ENCODE assay signal across 8 mouse cellular contexts in genomic region chr13:111771232-111771631, GRCm38 (mm10). TPM values are rescaled to one million over a fixed set of nuclear protein-coding genes. Genes with fewer than 3 reads are reported as not detected.
A peak's percentile ranks its signal among the peaks of the same experiment; 100 is the strongest.
DNase-seq lines count a peak whose midpoint lies in the region; ATAC-seq lines count a peak whose summit lies in the region.

No protein-coding gene starts in this region.

- WGBS in forebrain, embryonic 13.5 days, result 60% methylated on average over 7 of the region's 7 CpGs
- 59% methylated on average over 7 of the region's 7 CpGs for WGBS in intestine, embryonic 16.5 days
- 53% methylated on average over 7 of the region's 7 CpGs for WGBS in liver, embryonic 13.5 days (ENCODE audit: insufficient replicate concordance)
- 60% methylated on average over 7 of the region's 7 CpGs for WGBS in neural tube, embryonic 13.5 days

- H3K36me3 ChIP-seq in forebrain, embryonic 13.5 days (ENCODE audit: poor library complexity, severe bottlenecking), result peaks cover 58% of the 10 kb centered on the region
- peaks cover 42% of the 10 kb centered on the region for H3K36me3 ChIP-seq in intestine, embryonic 16.5 days (ENCODE audit: control insufficient read depth, insufficient read depth, low read length)
- H3K36me3 ChIP-seq in liver, embryonic 13.5 days, result peaks cover 96% of the 10 kb centered on the region
- H3K36me3 ChIP-seq in neural tube, embryonic 13.5 days, result peaks cover 77% of the 10 kb centered on the region

- H3K27me3 ChIP-seq in forebrain, embryonic 13.5 days, result no peaks in the 10 kb centered on the region
- no peaks in the 10 kb centered on the region for H3K27me3 ChIP-seq in intestine, embryonic 16.5 days (replicated peaks; ENCODE audit: control insufficient read depth, insufficient read depth, low read length)
- no peaks in the 10 kb centered on the region for H3K27me3 ChIP-seq in liver, embryonic 13.5 days
- no peaks in the 10 kb centered on the region for H3K27me3 ChIP-seq in neural tube, embryonic 13.5 days

- H3K4me1 ChIP-seq in forebrain, embryonic 13.5 days, result no peaks in the 10 kb centered on the region
- H3K4me1 ChIP-seq in intestine, embryonic 16.5 days (ENCODE audit: control insufficient read depth, insufficient read depth, low read length), result no peaks in the 10 kb centered on the region
- peaks cover 3% of the 10 kb centered on the region; the same call in 1 of the 2 replicates for H3K4me1 ChIP-seq in liver, embryonic 13.5 days (replicated peaks)
- no peaks in the 10 kb centered on the region for H3K4me1 ChIP-seq in neural tube, embryonic 13.5 days (replicated peaks)

- H3K27ac ChIP-seq in forebrain, embryonic 13.5 days, result no peak overlapping the region
- H3K27ac ChIP-seq in intestine, embryonic 16.5 days (ENCODE audit: low read length), result no peak overlapping the region
- H3K27ac ChIP-seq in liver, embryonic 13.5 days, result no peak overlapping the region
- H3K27ac ChIP-seq in neural tube, embryonic 13.5 days (replicated peaks), result no peak overlapping the region

- H3K9me3 ChIP-seq in forebrain, embryonic 13.5 days (replicated peaks), result no peaks in the 10 kb centered on the region
- no peaks in the 10 kb centered on the region for H3K9me3 ChIP-seq in intestine, embryonic 16.5 days (ENCODE audit: control insufficient read depth, low read length)
- no peaks in the 10 kb centered on the region for H3K9me3 ChIP-seq in liver, embryonic 13.5 days (replicated peaks)
- no peaks in the 10 kb centered on the region for H3K9me3 ChIP-seq in neural tube, embryonic 13.5 days

- H3K9ac ChIP-seq in forebrain, embryonic 13.5 days, result no peak overlapping the region
- no peak overlapping the region for H3K9ac ChIP-seq in intestine, embryonic 16.5 days (ENCODE audit: low read depth, low read length)
- no peak overlapping the region for H3K9ac ChIP-seq in liver, embryonic 13.5 days
- H3K9ac ChIP-seq in neural tube, embryonic 13.5 days, result no peak overlapping the region

- ATAC-seq in forebrain, embryonic 13.5 days, result peak; percentile 83
- peak; percentile 72 for ATAC-seq in intestine, embryonic 16.5 days
- ATAC-seq in liver, embryonic 13.5 days (ENCODE audit: low read depth), result peak; percentile 68
- peak; percentile 86 for ATAC-seq in neural tube, embryonic 13.5 days (ENCODE audit: low read depth)

- H3K4me2 ChIP-seq in forebrain, embryonic 13.5 days, result no peak overlapping the region
- no peak overlapping the region for H3K4me2 ChIP-seq in intestine, embryonic 16.5 days (ENCODE audit: low read depth, low read length)
- H3K4me2 ChIP-seq in liver, embryonic 13.5 days, result no peak overlapping the region
- no peak overlapping the region for H3K4me2 ChIP-seq in neural tube, embryonic 13.5 days

- DNase-seq in urinary bladder, postnatal 36 days (ENCODE audit: low spot score in 2 of 2), result peak; percentile 28 to 35
- no peak for DNase-seq in urinary bladder, postnatal 10 days (ENCODE audit: low spot score)
- DNase-seq in c-Kit-positive CD71-negative TER-119-negative erythroid progenitor cells, embryonic 14.5 days (ENCODE audit: low read depth), result peak; percentile 29
- no peak for DNase-seq in liver, embryonic 13.5 days
- no peak for DNase-seq in ovary, postnatal 14 days (ENCODE audit: low spot score)

- no peak overlapping the region for H3K4me3 ChIP-seq in forebrain, embryonic 13.5 days
- no peak overlapping the region for H3K4me3 ChIP-seq in intestine, embryonic 16.5 days (ENCODE audit: low read length)
- H3K4me3 ChIP-seq in liver, embryonic 13.5 days (replicated peaks), result no peak overlapping the region
- no peak overlapping the region for H3K4me3 ChIP-seq in neural tube, embryonic 13.5 days

RNA-seq across cellular contexts. Expression of gene Map3k1, which starts 37.6 kb away (rescaled TPM):
- polyA plus RNA-seq in forebrain, embryonic 13.5 days (2015; fragmentation: Nextera tagmentation; extraction: Ambion mirVana), result 11.1 and 11.8 TPM in 2 replicates
- 20.5 and 21.8 TPM in 2 replicates for polyA plus RNA-seq in intestine, embryonic 16.5 days (2015; fragmentation: Nextera tagmentation; extraction: Ambion mirVana)
- polyA plus RNA-seq in liver, embryonic 13.5 days (2015; fragmentation: Nextera tagmentation; extraction: Ambion mirVana), result 11.1 and 14.5 TPM in 2 replicates
- 12.2 and 14.3 TPM in 2 replicates for polyA plus RNA-seq in neural tube, embryonic 13.5 days (2015; fragmentation: Nextera tagmentation; extraction: Ambion mirVana)

Comparison
In these comparisons a context has a peak if more than half of its experiments do, and no peak if none do; other contexts are left out.
1. DNase-seq: peak in urinary bladder, postnatal 36 days (2 of 2) and c-Kit-positive CD71-negative TER-119-negative erythroid progenitor cells, embryonic 14.5 days (single experiment); none in urinary bladder, postnatal 10 days (single experiment), liver, embryonic 13.5 days (single experiment) and ovary, postnatal 14 days (single experiment).
2. Peak in every context shown above with its lines, with median percentiles within 50 percentile points of each other: ATAC-seq.